Mouse (Mus musculus): ENCODE data around the gene Fbxw8. TPM values are rescaled to one million over a fixed set of nuclear protein-coding genes. Genes with fewer than 3 reads are reported as not detected.
A peak's percentile ranks its signal among the peaks of the same experiment; 100 is the strongest.

The Fbxw8 gene
- polyA plus RNA-seq, 1 experiment from 2014 or later, result 18.1 TPM

- Histone ChIP-seq H3K4me2 (no peak overlapping the region), H3K9ac (no peak overlapping the region), H3K36me3 (no peaks in the 10 kb centered on the region), H3K27ac (no peak overlapping the region), H3K9me3 (replicated peaks) (no peaks in the 10 kb centered on the region), H3K4me3 (no peak overlapping the region), H3K27me3 (no peaks in the 10 kb centered on the region), H3K4me1 (replicated peaks) (peaks cover 6% of the 10 kb centered on the region)
- ATAC-seq (replicated peaks; ENCODE audit: insufficient number of reproducible peaks, insufficient read depth, low FRiP score, low read depth), result no peak
- WGBS, result 71% methylated on average over 6 of the region's 6 CpGs
These were observed 112.7 kb downstream of the Fbxw8 start for GRCm38 (mm10) chr5:118042599-118042998.

DNA sequence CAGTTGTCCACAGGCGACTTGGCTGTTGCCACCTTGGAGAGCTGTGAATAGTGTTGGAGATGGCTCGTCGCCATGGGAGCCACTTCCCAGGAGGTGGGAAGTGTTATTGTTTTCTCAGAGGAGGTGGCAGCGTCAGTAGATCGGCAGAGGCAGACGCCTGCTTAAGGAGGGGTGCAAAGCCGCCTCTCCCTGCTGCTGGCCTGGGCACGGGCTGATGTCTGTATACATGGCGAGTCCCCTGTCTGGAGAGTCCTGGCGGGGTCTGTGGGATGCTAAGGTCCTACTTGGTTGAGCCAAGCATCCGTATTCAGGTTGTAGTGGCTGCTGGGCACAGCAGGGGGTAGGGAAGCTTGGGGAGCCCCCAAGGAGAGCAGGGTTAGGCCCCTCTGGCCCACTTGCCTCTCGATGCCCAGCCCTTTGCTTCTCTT is 116.0 kb downstream of the Fbxw8 start:
- Histone ChIP-seq H3K36me3 (no peaks in the 10 kb centered on the region), H3K27ac (no peak overlapping the region), H3K9ac (no peak overlapping the region), H3K27me3 (no peaks in the 10 kb centered on the region), H3K9me3 (replicated peaks) (no peaks in the 10 kb centered on the region), H3K4me2 (no peak overlapping the region), H3K4me3 (no peak overlapping the region), H3K4me1 (replicated peaks) (peaks cover 13% of the 10 kb centered on the region)
- 38% methylated on average over 12 of the region's 12 CpGs for WGBS
- ATAC-seq (replicated peaks; ENCODE audit: insufficient number of reproducible peaks, insufficient read depth, low FRiP score, low read depth), result no peak

- H3K9me3 ChIP-seq (replicated peaks), result no peaks in the 10 kb centered on the region
- no peak overlapping the region for H3K4me3 ChIP-seq
- H3K36me3 ChIP-seq, result no peaks in the 10 kb centered on the region
- peaks cover 22% of the 10 kb centered on the region for H3K4me1 ChIP-seq (replicated peaks)
- H3K27me3 ChIP-seq, result no peaks in the 10 kb centered on the region
- H3K9ac ChIP-seq, result no peak overlapping the region
- H3K4me2 ChIP-seq, result peak overlapping the region; percentile 44
- peak; percentile 81 for ATAC-seq (replicated peaks; ENCODE audit: insufficient number of reproducible peaks, insufficient read depth, low FRiP score, low read depth)
- H3K27ac ChIP-seq, result no peak overlapping the region
- 13% methylated on average over 10 of the region's 10 CpGs for WGBS
These were observed 117.3 kb downstream of the Fbxw8 start for GRCm38 (mm10) chr5:118037798-118038484.

GRCm38 (mm10) chr5:118036888-118037797 is 118.1 kb downstream of the Fbxw8 start:
- Histone ChIP-seq H3K4me1 (replicated peaks) (peaks cover 22% of the 10 kb centered on the region), H3K36me3 (no peaks in the 10 kb centered on the region), H3K4me3 (no peak overlapping the region), H3K9me3 (replicated peaks) (no peaks in the 10 kb centered on the region), H3K9ac (no peak overlapping the region), H3K27ac (no peak overlapping the region), H3K4me2 (peak overlapping the region; percentile 44), H3K27me3 (no peaks in the 10 kb centered on the region)
- ATAC-seq (replicated peaks; ENCODE audit: insufficient number of reproducible peaks, insufficient read depth, low FRiP score, low read depth), result 0 out of 2 replicates have a peak, but pooled peaks have one; percentile 31
- WGBS, result 35% methylated on average over 25 of the region's 25 CpGs

DNA sequence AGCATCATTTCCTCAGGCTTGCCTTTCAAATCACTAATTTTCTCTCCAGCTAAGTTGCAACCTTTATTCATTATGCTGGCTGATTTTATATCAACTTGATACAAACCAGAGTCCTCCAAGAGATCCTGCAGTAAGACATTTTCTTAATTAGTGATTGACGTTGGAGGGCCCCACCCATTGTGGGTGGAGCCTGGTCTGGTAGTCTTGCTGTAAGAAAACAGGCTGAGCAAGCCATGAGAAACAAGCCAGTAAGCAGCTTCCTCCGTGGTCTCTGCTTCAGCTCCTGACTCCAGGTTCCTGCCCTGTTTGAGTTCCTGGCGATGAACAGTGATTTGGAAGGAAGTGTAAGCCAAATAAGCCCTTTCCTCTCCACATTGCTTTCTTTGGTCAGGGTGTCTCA is 119.5 kb downstream of the Fbxw8 start:
- WGBS, result 60% methylated on average over 3 of the region's 3 CpGs
- H3K36me3 ChIP-seq, result no peaks in the 10 kb centered on the region
- ATAC-seq (replicated peaks; ENCODE audit: insufficient number of reproducible peaks, insufficient read depth, low FRiP score, low read depth), result no peak
- no peak overlapping the region for H3K4me3 ChIP-seq
- H3K27ac ChIP-seq, result no peak overlapping the region
- H3K9ac ChIP-seq, result no peak overlapping the region
- no peaks in the 10 kb centered on the region for H3K27me3 ChIP-seq
- peaks cover 25% of the 10 kb centered on the region for H3K4me1 ChIP-seq (replicated peaks)
- no peaks in the 10 kb centered on the region for H3K9me3 ChIP-seq (replicated peaks)
- H3K4me2 ChIP-seq, result no peak overlapping the region

DNA sequence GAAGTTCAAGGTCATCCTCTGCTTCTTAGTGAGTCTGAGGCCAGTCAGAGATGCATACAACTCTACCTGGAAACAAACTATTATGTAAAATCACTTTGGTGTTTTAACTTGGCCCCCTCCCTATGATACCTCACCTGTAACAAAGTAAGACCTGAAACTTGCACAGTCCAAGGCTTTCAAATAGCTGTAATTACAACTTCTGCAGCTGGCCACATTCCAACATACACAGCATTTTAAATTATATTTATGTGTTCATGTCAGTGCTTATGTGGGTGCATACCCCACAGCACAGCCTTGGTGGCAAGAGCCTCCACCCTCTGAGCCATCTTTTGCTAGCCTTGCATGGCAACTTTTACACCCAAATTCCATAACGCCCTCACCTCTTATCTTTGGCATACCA is 120.6 kb downstream of the Fbxw8 start:
- no peak overlapping the region for H3K4me2 ChIP-seq
- H3K27me3 ChIP-seq, result peaks cover 7% of the 10 kb centered on the region
- no peak overlapping the region for H3K27ac ChIP-seq
- no peak overlapping the region for H3K4me3 ChIP-seq
- WGBS, result 79% methylated on average over 1 of the region's 1 CpGs
- ATAC-seq (replicated peaks; ENCODE audit: insufficient number of reproducible peaks, insufficient read depth, low FRiP score, low read depth), result no peak
- H3K9me3 ChIP-seq (replicated peaks), result no peaks in the 10 kb centered on the region
- H3K9ac ChIP-seq, result no peak overlapping the region
- peaks cover 25% of the 10 kb centered on the region for H3K4me1 ChIP-seq (replicated peaks)
- H3K36me3 ChIP-seq, result no peaks in the 10 kb centered on the region

- Histone ChIP-seq H3K4me2 (no peak overlapping the region), H3K36me3 (no peaks in the 10 kb centered on the region), H3K27me3 (peaks cover 15% of the 10 kb centered on the region), H3K4me3 (no peak overlapping the region), H3K9ac (no peak overlapping the region), H3K9me3 (replicated peaks) (no peaks in the 10 kb centered on the region), H3K27ac (0 out of 2 replicates have a peak overlapping the region, but pooled peaks have one; percentile 1), H3K4me1 (replicated peaks) (peaks cover 34% of the 10 kb centered on the region)
- no peak for ATAC-seq (replicated peaks; ENCODE audit: insufficient number of reproducible peaks, insufficient read depth, low FRiP score, low read depth)
- WGBS, result 54% methylated on average over 6 of the region's 6 CpGs
These were observed 121.5 kb downstream of the Fbxw8 start for GRCm38 (mm10) chr5:118033740-118034139.

DNA sequence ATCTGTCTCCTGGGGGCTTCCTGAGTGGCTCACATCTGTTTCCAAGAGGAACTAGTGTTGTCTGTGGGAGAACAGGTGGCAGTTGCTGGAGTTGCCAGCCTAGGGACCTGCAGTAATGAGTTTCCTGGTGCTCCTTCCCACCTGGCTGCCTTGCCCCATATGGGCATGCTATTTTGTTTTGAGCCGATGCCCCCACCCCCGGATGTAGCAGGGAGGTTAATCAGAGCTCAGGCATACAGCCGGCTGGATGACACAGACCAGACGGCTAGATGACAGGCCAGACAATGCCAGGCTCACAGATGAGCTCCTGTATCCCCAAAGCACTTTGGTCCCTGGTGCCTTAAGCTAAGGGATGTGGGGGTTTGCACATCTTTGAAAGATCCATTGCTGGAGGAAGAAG is 121.9 kb downstream of the Fbxw8 start:
- peaks cover 38% of the 10 kb centered on the region for H3K4me1 ChIP-seq (replicated peaks)
- H3K36me3 ChIP-seq, result no peaks in the 10 kb centered on the region
- H3K27me3 ChIP-seq, result peaks cover 19% of the 10 kb centered on the region
- WGBS, result 18% methylated on average over 4 of the region's 4 CpGs
- no peak overlapping the region for H3K4me3 ChIP-seq
- H3K9me3 ChIP-seq (replicated peaks), result no peaks in the 10 kb centered on the region
- H3K4me2 ChIP-seq, result no peak overlapping the region
- 0 out of 2 replicates have a peak overlapping the region, but pooled peaks have one; percentile 1 for H3K27ac ChIP-seq
- no peak overlapping the region for H3K9ac ChIP-seq
- no peak for ATAC-seq (replicated peaks; ENCODE audit: insufficient number of reproducible peaks, insufficient read depth, low FRiP score, low read depth)

- no peaks in the 10 kb centered on the region for H3K9me3 ChIP-seq (replicated peaks)
- no peak overlapping the region for H3K4me2 ChIP-seq
- WGBS, result 59% methylated on average over 4 of the region's 4 CpGs
- no peak for ATAC-seq (replicated peaks; ENCODE audit: insufficient number of reproducible peaks, insufficient read depth, low FRiP score, low read depth)
- H3K27me3 ChIP-seq, result peaks cover 38% of the 10 kb centered on the region
- H3K27ac ChIP-seq, result no peak overlapping the region
- peaks cover 43% of the 10 kb centered on the region for H3K4me1 ChIP-seq (replicated peaks)
- H3K4me3 ChIP-seq, result no peak overlapping the region
- H3K9ac ChIP-seq, result no peak overlapping the region
- H3K36me3 ChIP-seq, result no peaks in the 10 kb centered on the region
These were observed 123.8 kb downstream of the Fbxw8 start for GRCm38 (mm10) chr5:118031508-118031907.

DNA sequence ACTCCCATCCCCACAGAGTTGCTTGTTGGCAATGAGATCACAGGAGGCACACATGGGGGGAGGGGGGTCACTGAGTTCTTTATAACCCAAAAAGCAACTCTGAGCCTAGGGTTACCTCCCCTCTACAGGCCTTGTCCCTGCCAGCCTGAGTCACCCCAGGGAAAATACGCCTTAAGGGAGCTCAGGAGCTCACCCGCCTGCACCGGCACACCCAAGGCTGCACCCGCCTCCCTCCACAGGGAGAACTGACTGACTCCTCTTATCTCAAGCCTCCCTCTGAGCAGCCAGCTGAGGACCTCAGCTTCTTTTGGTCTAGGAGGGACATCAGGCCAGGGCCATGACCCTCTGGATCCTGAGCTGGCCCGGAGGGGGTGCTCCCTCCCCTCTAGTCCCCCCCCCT is 124.2 kb downstream of the Fbxw8 start:
- H3K4me1 ChIP-seq (replicated peaks), result peaks cover 48% of the 10 kb centered on the region
- WGBS, result 37% methylated on average over 5 of the region's 5 CpGs
- no peak overlapping the region for H3K4me2 ChIP-seq
- no peak overlapping the region for H3K4me3 ChIP-seq
- no peaks in the 10 kb centered on the region for H3K36me3 ChIP-seq
- H3K9me3 ChIP-seq (replicated peaks), result no peaks in the 10 kb centered on the region
- no peak for ATAC-seq (replicated peaks; ENCODE audit: insufficient number of reproducible peaks, insufficient read depth, low FRiP score, low read depth)
- peaks cover 42% of the 10 kb centered on the region for H3K27me3 ChIP-seq
- H3K9ac ChIP-seq, result no peak overlapping the region
- no peak overlapping the region for H3K27ac ChIP-seq

DNA sequence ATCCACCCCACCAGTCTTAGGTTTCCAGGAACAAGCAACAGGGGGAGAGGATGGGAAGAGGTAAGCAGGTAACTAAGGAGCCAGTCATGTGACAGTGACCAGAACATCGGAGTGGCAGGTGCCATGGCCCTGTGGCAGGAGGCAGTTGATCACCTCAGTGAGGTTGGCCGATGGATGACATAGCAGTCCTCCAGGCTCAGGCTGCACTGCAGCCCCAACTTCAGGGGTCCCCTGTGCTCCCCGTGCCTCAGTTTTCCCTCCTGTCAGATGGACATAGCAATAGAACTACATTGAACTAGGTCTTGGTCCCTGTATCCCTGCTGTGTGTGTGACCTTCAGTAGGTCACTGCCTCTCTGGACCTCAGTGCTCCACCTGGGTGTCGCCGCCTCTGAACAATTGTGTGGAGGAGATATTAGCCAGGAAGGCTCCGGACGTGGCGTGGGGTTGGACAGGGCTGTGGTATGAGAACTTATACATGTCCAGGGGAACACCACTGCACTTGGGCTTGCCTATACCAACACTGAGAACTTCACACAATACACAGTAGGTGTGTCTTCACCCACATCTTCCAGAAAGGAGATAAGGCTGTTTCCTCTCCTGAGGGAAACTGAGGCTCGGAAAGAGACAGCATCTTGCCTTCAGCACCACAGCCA is 125.1 kb downstream of the Fbxw8 start:
- no peak overlapping the region for H3K9ac ChIP-seq
- H3K27ac ChIP-seq, result no peak overlapping the region
- H3K4me2 ChIP-seq, result no peak overlapping the region
- WGBS, result 85% methylated on average over 9 of the region's 9 CpGs
- peaks cover 51% of the 10 kb centered on the region for H3K27me3 ChIP-seq
- peaks cover 51% of the 10 kb centered on the region for H3K4me1 ChIP-seq (replicated peaks)
- ATAC-seq (replicated peaks; ENCODE audit: insufficient number of reproducible peaks, insufficient read depth, low FRiP score, low read depth), result no peak
- H3K9me3 ChIP-seq (replicated peaks), result no peaks in the 10 kb centered on the region
- H3K4me3 ChIP-seq, result no peak overlapping the region; the same call in 1 of the 2 replicates
- H3K36me3 ChIP-seq, result no peaks in the 10 kb centered on the region
